Mouse (Mus musculus) cerebellum, adult 18-20 months (tissue): ENCODE results near the gene Dok5.
A peak's percentile ranks its signal among the peaks of the same experiment; 100 is the strongest.

Source experiments
- DNase-seq, 2 experiments: peaks; one replicate each; pipeline ENCODE4 v3.0.0; 2021

Dok5 gene

GRCm38 (mm10) chr2:170864820-170865219 lies 133.2 kb downstream of the Dok5 start:
- DNase-seq, result no peak

GRCm38 (mm10) chr2:170870566-170870965 lies 139.0 kb downstream of the Dok5 start:
- DNase-seq, result no peak

- no peak for DNase-seq
These were observed 139.9 kb downstream of the Dok5 start for GRCm38 (mm10) chr2:170871469-170871868.

GRCm38 (mm10) chr2:170873382-170873781 lies 141.8 kb downstream of the Dok5 start:
- peak; percentile 66 to 83 for DNase-seq

GRCm38 (mm10) chr2:170877515-170877914 lies 145.9 kb downstream of the Dok5 start:
- peak; percentile 76 to 82 for DNase-seq

GRCm38 (mm10) chr2:170877936-170878335 lies 146.3 kb downstream of the Dok5 start:
- no peak for DNase-seq

GRCm38 (mm10) chr2:170884209-170884801 lies 152.7 kb downstream of the Dok5 start:
- no peak for DNase-seq

- no peak for DNase-seq
These were observed 156.4 kb downstream of the Dok5 start for GRCm38 (mm10) chr2:170887984-170888383.

GRCm38 (mm10) chr2:170895096-170895495 lies 163.5 kb downstream of the Dok5 start:
- DNase-seq, result no peak

- no peak for DNase-seq
These were observed 170.8 kb downstream of the Dok5 start for GRCm38 (mm10) chr2:170902204-170903028.

GRCm38 (mm10) chr2:170903029-170903306 lies 171.4 kb downstream of the Dok5 start:
- no peak for DNase-seq

GRCm38 (mm10) chr2:170903367-170903766 lies 171.8 kb downstream of the Dok5 start:
- DNase-seq, result no peak

GRCm38 (mm10) chr2:170912589-170913223 lies 181.1 kb downstream of the Dok5 start:
- DNase-seq, result peak; percentile 4 to 33

- DNase-seq, result no peak
These were observed 182.3 kb downstream of the Dok5 start for GRCm38 (mm10) chr2:170913863-170914262.

GRCm38 (mm10) chr2:170915646-170916045 lies 184.0 kb downstream of the Dok5 start:
- no peak for DNase-seq

- DNase-seq, result no peak
These were observed 190.7 kb downstream of the Dok5 start for GRCm38 (mm10) chr2:170922260-170922659.

- no peak for DNase-seq
These were observed 192.5 kb downstream of the Dok5 start for GRCm38 (mm10) chr2:170924131-170924530.

GRCm38 (mm10) chr2:170926237-170926636 lies 194.6 kb downstream of the Dok5 start:
- DNase-seq, result no peak
